Mouse (Mus musculus) CH12.LX (cell line): ENCODE measurements around the gene Eml5. TPM values are rescaled to one million over a fixed set of nuclear protein-coding genes. Genes with fewer than 3 reads are reported as not detected.
A peak's percentile ranks its signal among the peaks of the same experiment; 100 is the strongest.

Source experiments
- DNase-seq: peaks from one replicate; pipeline ENCODE4 v3.0.0-alpha.2; 2013; ENCODE audit errors: extremely low read depth
- H3K27ac ChIP-seq: 2 replicates; pipeline ENCODE4 v1.5.1; 2012; ENCODE audit warnings: low read depth, mild to moderate bottlenecking, control low read depth, moderate library complexity; ENCODE audit not compliant: insufficient read depth
- H3K27me3 ChIP-seq: replicated peaks from 2 replicates; pipeline ENCODE3; 2012; ENCODE audit warnings: inconsistent platforms
- H3K36me3 ChIP-seq, 2 experiments: replicated peaks in 1 of 2; 2 replicates each; pipeline versions ENCODE3 to v1.6.1; 2012; ENCODE audit warnings: inconsistent platforms in 1 of 2, low read length in 1 of 2, mild to moderate bottlenecking in 1 of 2, mixed read lengths in 1 of 2, moderate library complexity in 1 of 2; ENCODE audit not compliant: control insufficient read depth in 1 of 2, insufficient read depth in 1 of 2
- H3K4me1 ChIP-seq, 2 experiments: 2 replicates each; pipeline ENCODE4 v1.6.1; 2012; ENCODE audit warnings: inconsistent platforms in 1 of 2, moderate library complexity in 1 of 2; ENCODE audit not compliant: insufficient read depth in 2 of 2, control insufficient read depth in 1 of 2
- H3K4me2 ChIP-seq: 2 replicates; pipeline ENCODE4 v1.6.1; 2012; ENCODE audit warnings: low read depth, mild to moderate bottlenecking, control low read depth; ENCODE audit not compliant: poor library complexity, insufficient read depth, severe bottlenecking
- H3K4me3 ChIP-seq, 3 experiments: fragments of 150-350 bp in 1 of 3; sonication (generic) in 1 of 3; replicated peaks in 1 of 3; 2 replicates each; pipeline versions ENCODE3 to v1.5.1; 2011 to 2012; ENCODE audit warnings: low read depth in 2 of 3, low read length in 2 of 3, mild to moderate bottlenecking in 2 of 3, moderate library complexity in 2 of 3, control low read depth in 1 of 3, improper control_type of control experiment in 1 of 3, inconsistent platforms in 1 of 3, mixed read lengths in 1 of 3; ENCODE audit not compliant: poor library complexity in 1 of 3
- H3K79me2 ChIP-seq: replicated peaks from 2 replicates; pipeline ENCODE4 v1.6.1; 2012; ENCODE audit warnings: mild to moderate bottlenecking, moderate library complexity; ENCODE audit not compliant: control insufficient read depth, poor library complexity, insufficient read depth, severe bottlenecking; ENCODE audit errors: extremely low read depth
- H3K9ac ChIP-seq: 2 replicates; pipeline ENCODE4 v1.6.1; 2012; ENCODE audit warnings: low read depth, mild to moderate bottlenecking, control low read depth, moderate library complexity; ENCODE audit not compliant: insufficient read depth
- H3K9me3 ChIP-seq: replicated peaks from 2 replicates; pipeline ENCODE3; 2012; ENCODE audit warnings: low read length, inconsistent platforms, mixed read lengths
- HCFC1 ChIP-seq: IDR thresholded peaks from 2 replicates; pipeline ENCODE4 v1.6.1; 2012; ENCODE audit warnings: low read depth, mild to moderate bottlenecking, inconsistent platforms, low read length, improper control_type of control experiment
- MAFK ChIP-seq: IDR thresholded peaks from 2 replicates; pipeline ENCODE4 v1.6.1; 2011; ENCODE audit warnings: low read length, improper control_type of control experiment; ENCODE audit not compliant: insufficient replicate concordance
- MAZ ChIP-seq: IDR thresholded peaks from 2 replicates; pipeline ENCODE4 v1.6.1; 2012; ENCODE audit warnings: low read depth, mild to moderate bottlenecking, inconsistent platforms, low read length, improper control_type of control experiment, moderate library complexity
- MEF2A ChIP-seq: IDR thresholded peaks from 2 replicates; pipeline ENCODE4 v1.6.1; 2014; ENCODE audit warnings: low read depth, mild to moderate bottlenecking, inconsistent platforms, low read length, improper control_type of control experiment, borderline replicate concordance
- MXI1 ChIP-seq: IDR thresholded peaks from 2 replicates; pipeline ENCODE4 v1.6.1; 2011; ENCODE audit warnings: mild to moderate bottlenecking, low read depth, low read length, improper control_type of control experiment
- NELFE ChIP-seq: IDR thresholded peaks from 2 replicates; pipeline ENCODE4 v1.6.1; 2011; ENCODE audit warnings: low read depth, low read length, improper control_type of control experiment
- PAX5 ChIP-seq: IDR thresholded peaks from 2 replicates; pipeline ENCODE4 v1.6.1; 2012; ENCODE audit warnings: low read length, inconsistent platforms, mixed read lengths
- POLR2A ChIP-seq: IDR thresholded peaks from 2 replicates; pipeline ENCODE4 v1.6.1; 2011; ENCODE audit warnings: low read depth, mild to moderate bottlenecking, improper control_type of control experiment, low read length
- RAD21 ChIP-seq: IDR thresholded peaks from 2 replicates; pipeline ENCODE4 v1.6.1; 2011; ENCODE audit warnings: low read depth, mild to moderate bottlenecking, low read length, improper control_type of control experiment, moderate library complexity
- SIN3A ChIP-seq: IDR thresholded peaks from 2 replicates; pipeline ENCODE4 v1.6.1; 2012; ENCODE audit warnings: low read length, improper control_type of control experiment, inconsistent platforms
- TBP ChIP-seq: conservative IDR thresholded peaks from 2 replicates; pipeline ENCODE4 v1.6.1; 2011; ENCODE audit warnings: low read depth, low read length, improper control_type of control experiment
- USF1 ChIP-seq: IDR thresholded peaks from 2 replicates; pipeline ENCODE4 v1.6.1; 2014; ENCODE audit warnings: low read depth, mild to moderate bottlenecking, inconsistent platforms, low read length, improper control_type of control experiment
- USF2 ChIP-seq: conservative IDR thresholded peaks from 2 replicates; pipeline ENCODE4 v1.6.1; 2011; ENCODE audit warnings: low read depth, low read length, improper control_type of control experiment
- ZC3H11A ChIP-seq: IDR thresholded peaks from 2 replicates; pipeline ENCODE4 v1.6.1; 2012; ENCODE audit warnings: low read depth, mild to moderate bottlenecking, inconsistent platforms, low read length, improper control_type of control experiment
- ZNF384 ChIP-seq: IDR thresholded peaks from 2 replicates; pipeline ENCODE4 v1.6.1; 2012; ENCODE audit warnings: low read depth, low read length, improper control_type of control experiment, inconsistent platforms
- dilution Hi-C: fragments of 300-500 bp; cut with MboI; formaldehyde crosslinking; loops from 2 replicates; pipeline ENCODE4 v1.14.3; 2020; ENCODE audit warnings: low sequenced_read_pairs; ENCODE audit not compliant: extremely low pct_unique_long_range_greater_than_20kb, extremely low pct_ligation_motif_present
- in situ Hi-C: fragments of 300-500 bp; cut with MboI; formaldehyde crosslinking; loops from 3 replicates; pipeline ENCODE4 v1.14.3; 2019; ENCODE audit warnings: low sequenced_read_pairs, low pct_ligation_motif_present, low pct_unique_long_range_greater_than_20kb, mixed read lengths
- polyA plus RNA-seq: library from polyadenylated mRNA; unstranded; fragments of >175 nt; gene quantifications from 2 replicates; pipeline ENCODE4 v1.2.1, GENCODE M21; 2012; ENCODE audit warnings: low read depth; ENCODE audit not compliant: insufficient read length
- total RNA-seq, 2 experiments: library from RNA; depleted of rRNA; stranded (reverse); fragments of 300-350 nt in 1 of 2; fragments of >200 nt in 1 of 2; gene quantifications; 2 replicates each; pipeline ENCODE4 v1.2.3; 2012 to 2014

Gene Eml5
- total and polyA plus RNA-seq, 3 experiments = 1.8 to 5.9 (median 3.4) TPM

DNA sequence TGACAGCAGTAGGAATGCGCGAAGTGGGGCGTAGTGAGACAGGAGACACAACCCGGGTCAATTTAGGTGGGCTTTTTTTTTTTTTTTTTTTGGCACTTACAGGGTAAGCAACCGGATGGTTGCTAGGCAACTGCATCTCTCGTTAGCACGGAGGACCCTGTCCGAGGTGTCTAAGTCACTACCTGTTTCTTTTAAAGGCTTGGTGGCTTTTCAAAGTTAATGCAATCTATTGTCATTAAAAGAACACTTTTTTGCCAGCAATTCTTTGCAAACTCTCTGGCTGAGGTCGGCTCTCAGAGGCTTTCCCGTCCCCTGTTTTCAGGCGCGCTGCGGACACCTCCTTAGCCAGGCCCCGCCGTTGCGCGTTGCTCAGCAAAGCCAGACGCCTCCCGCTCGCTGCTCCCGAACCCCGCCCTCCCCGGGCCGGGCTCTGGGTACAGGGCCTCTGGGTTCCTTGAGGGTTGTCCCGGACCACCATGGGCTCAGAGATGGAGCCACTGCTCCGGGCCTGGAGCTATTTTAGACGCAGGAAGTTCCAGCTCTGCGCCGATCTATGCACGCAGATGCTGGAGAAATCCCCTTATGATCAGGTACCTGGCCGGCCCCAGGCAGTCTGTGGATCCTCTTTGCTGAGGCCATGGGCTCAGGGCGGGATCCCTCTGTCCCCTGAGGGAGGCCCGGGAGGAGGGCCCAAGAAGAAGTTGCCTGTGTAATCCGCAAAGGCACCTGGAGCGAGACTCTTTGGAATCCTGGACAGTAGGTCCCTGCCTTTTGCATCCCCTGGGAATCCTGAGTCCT is 19.1 kb upstream of the Eml5 start, which contains the start of gene Ttc8 (continued):
- TF ChIP-seq PAX5 (no peak), RAD21 (no peak), ZNF384 (peak; percentile 96), MEF2A (peak; percentile 71), HCFC1 (peak; percentile 78), ZC3H11A (no peak), SIN3A (peak; percentile 91), USF1 (no peak), MXI1 (peak; percentile 75)

DNA sequence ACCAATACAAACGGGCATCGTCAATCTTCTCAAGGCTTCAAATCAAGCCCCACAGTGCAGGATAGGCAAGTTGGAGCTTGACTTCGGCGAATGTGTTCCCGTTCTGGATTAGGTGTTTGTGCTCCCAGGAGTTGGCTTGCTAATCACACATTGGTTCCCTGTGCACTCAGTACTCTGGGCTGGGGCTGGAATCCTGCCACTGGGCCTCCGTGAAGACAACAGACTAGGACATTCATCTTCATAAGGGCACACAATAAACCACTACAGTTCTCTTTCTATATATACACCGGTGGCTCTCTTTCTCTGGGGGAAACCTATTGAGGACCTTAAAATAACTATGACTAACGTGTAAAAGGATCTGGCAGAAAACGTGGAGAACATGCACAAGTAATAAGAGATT is 8.8 kb upstream of the Eml5 start:
- H3K9me3 ChIP-seq = no peaks in the 10 kb centered on the region
- TF ChIP-seq MXI1 = no peak
- TF ChIP-seq NELFE = no peak
- TF ChIP-seq MAZ = no peak
- TF ChIP-seq TBP = no peak
- no peak for TF ChIP-seq ZC3H11A
- TF ChIP-seq, all 38 proteins: peak for 0
- no peak overlapping the region for H3K9ac ChIP-seq
- H3K27me3 ChIP-seq = no peaks in the 10 kb centered on the region
- H3K79me2 ChIP-seq = no peaks in the 10 kb centered on the region
- H3K4me2 ChIP-seq = no peak overlapping the region
- DNase-seq = no peak
- H3K27ac ChIP-seq = no peak overlapping the region
- in situ Hi-C loops = no loop called here
- dilution Hi-C loops = no loop called here
- no peaks in the 10 kb centered on the region for H3K4me1 ChIP-seq
- H3K4me3 ChIP-seq = no peak overlapping the region
- H3K36me3 ChIP-seq = no peaks in the 10 kb centered on the region

DNA sequence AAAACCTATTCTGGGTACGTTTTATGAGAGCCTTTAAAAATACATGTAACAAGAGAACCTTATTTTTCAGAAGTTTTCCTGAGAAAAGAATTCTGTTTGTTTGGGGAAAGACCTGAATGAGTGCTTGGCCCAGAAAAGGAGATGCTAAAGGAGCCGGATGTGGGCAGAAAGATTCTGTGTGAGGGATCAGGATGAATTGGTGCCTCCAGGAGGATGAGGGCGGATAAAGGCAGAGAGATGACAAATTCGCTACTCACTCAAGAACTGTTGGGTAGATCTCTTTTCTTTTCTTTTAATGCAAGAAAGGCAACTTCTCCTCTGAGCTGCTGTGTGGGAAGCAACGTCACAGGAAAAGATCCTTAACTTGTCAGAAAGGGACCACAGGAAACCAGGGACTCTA is 4.2 kb upstream of the Eml5 start:
- no peak for TF ChIP-seq MXI1
- TF ChIP-seq POLR2A = no peak
- TF ChIP-seq MAFK = no peak
- no peak for TF ChIP-seq USF2
- TF ChIP-seq USF1 = no peak
- Histone ChIP-seq H3K79me2 (no peaks in the 10 kb centered on the region), H3K4me3 (no peak overlapping the region), H3K36me3 (no peaks in the 10 kb centered on the region), H3K9me3 (no peaks in the 10 kb centered on the region), H3K27me3 (peaks cover under 1% of the 10 kb centered on the region), H3K27ac (no peak overlapping the region), H3K9ac (no peak overlapping the region), H3K4me2 (no peak overlapping the region), H3K4me1 (no peaks in the 10 kb centered on the region)
- dilution Hi-C loops (no loop called here), in situ Hi-C loops (no loop called here)
- DNase-seq = no peak
